Mouse (Mus musculus) kidney, embryonic 16.5 days (tissue): ENCODE data around the gene Sult6b2. TPM values are rescaled to one million over a fixed set of nuclear protein-coding genes. Genes with fewer than 3 reads are reported as not detected.

Experiments
- ATAC-seq: fragments of 200-750 bp; cut with Nextera tagmentation; 2 replicates; pipeline ENCODE4 v1.8.0; 2017; ENCODE audit warnings: moderate TSS enrichment; ENCODE audit not compliant: low FRiP score, low TSS enrichment
- H3K27ac ChIP-seq: fragments of 300-500 bp; sonication (generic); 2 replicates; pipeline ENCODE4 v1.5.1; 2014; ENCODE audit warnings: low read length
- H3K27me3 ChIP-seq: fragments of 300-500 bp; sonication (generic); 2 replicates; pipeline ENCODE4 v1.6.1; 2014; ENCODE audit warnings: low read length, control low read depth, mixed read lengths; ENCODE audit not compliant: insufficient read depth
- H3K36me3 ChIP-seq: fragments of 300-500 bp; sonication (generic); 2 replicates; pipeline ENCODE4 v1.6.1; 2014; ENCODE audit warnings: low read length, control low read depth, mixed read lengths; ENCODE audit not compliant: insufficient read depth
- H3K4me1 ChIP-seq: fragments of 300-500 bp; sonication (generic); 2 replicates; pipeline ENCODE4 v1.6.1; 2014; ENCODE audit warnings: low read length, control low read depth, mixed read lengths; ENCODE audit not compliant: insufficient read depth
- H3K4me2 ChIP-seq: fragments of 300-500 bp; sonication (generic); replicated peaks from 2 replicates; pipeline ENCODE4 v1.6.1; 2014; ENCODE audit warnings: low read depth, low read length
- H3K4me3 ChIP-seq: fragments of 300-500 bp; sonication (generic); 2 replicates; pipeline ENCODE4 v1.5.1; 2014; ENCODE audit warnings: mild to moderate bottlenecking, low read length
- H3K9ac ChIP-seq: fragments of 300-500 bp; sonication (generic); replicated peaks from 2 replicates; pipeline ENCODE4 v1.6.1; 2014; ENCODE audit warnings: low read length
- H3K9me3 ChIP-seq: fragments of 300-500 bp; sonication (generic); 2 replicates; pipeline ENCODE4 v1.6.1; 2016; ENCODE audit warnings: low read length, control low read depth
- WGBS: fragments of 180-500 bp; shearing (Covaris S2); extraction: QIAGEN DNeasy Blood & Tissue Kit; methylation state at CpG from one replicate; pipeline ENCODE4 v1.1.7; 2014; 5-methylcytosine and 5-hydroxymethylcytosine counted together
- polyA plus RNA-seq: library from polyadenylated mRNA; unstranded; fragments of >200 nt; fragmentation: Nextera tagmentation; extraction: Ambion mirVana; gene quantifications from 2 replicates; pipeline ENCODE4 v1.2.1, GENCODE M21; 2015

The Sult6b2 gene
- polyA plus RNA-seq, result not detected in 2 replicates

- no peaks in the 10 kb centered on the region for H3K9me3 ChIP-seq
- no peak for ATAC-seq
- H3K27me3 ChIP-seq, result no peaks in the 10 kb centered on the region
- no peak within 1 kb of the TSS for H3K9ac ChIP-seq
- no peak within 1 kb of the TSS for H3K4me3 ChIP-seq
- H3K4me2 ChIP-seq, result no peak within 1 kb of the TSS
- H3K27ac ChIP-seq, result no peak within 1 kb of the TSS
- H3K36me3 ChIP-seq, result no peaks in the 10 kb centered on the region
- peaks cover 10% of the 10 kb centered on the region for H3K4me1 ChIP-seq
Observed at GRCm38 (mm10) chr6:142804402-142804801, at the start of gene Sult6b2. Gene Sult6b2, minus strand, starts transcription at chr6:142804502.

- peaks cover 7% of the 10 kb centered on the region; the same call in 1 of the 2 replicates for H3K4me1 ChIP-seq
- WGBS, result 77% methylated on average over 6 of the region's 6 CpGs
- no peak overlapping the region for H3K4me3 ChIP-seq
- H3K27ac ChIP-seq, result no peak overlapping the region
- H3K9ac ChIP-seq, result no peak overlapping the region
- no peaks in the 10 kb centered on the region for H3K9me3 ChIP-seq
- no peak for ATAC-seq
- H3K27me3 ChIP-seq, result no peaks in the 10 kb centered on the region
- no peak overlapping the region for H3K4me2 ChIP-seq
- H3K36me3 ChIP-seq, result no peaks in the 10 kb centered on the region
Observed at GRCm38 (mm10) chr6:142852419-142853377, 48.4 kb upstream of the Sult6b2 start.

- Histone ChIP-seq H3K9ac (no peak overlapping the region), H3K9me3 (no peaks in the 10 kb centered on the region), H3K4me2 (no peak overlapping the region), H3K27ac (no peak overlapping the region), H3K36me3 (no peaks in the 10 kb centered on the region), H3K27me3 (no peaks in the 10 kb centered on the region), H3K4me1 (peaks cover 2% of the 10 kb centered on the region; the same call in 1 of the 2 replicates), H3K4me3 (no peak overlapping the region)
- no peak for ATAC-seq
- WGBS, result 84% methylated on average over 8 of the region's 8 CpGs
Observed at GRCm38 (mm10) chr6:142850436-142850835, 46.1 kb upstream of the Sult6b2 start.

DNA sequence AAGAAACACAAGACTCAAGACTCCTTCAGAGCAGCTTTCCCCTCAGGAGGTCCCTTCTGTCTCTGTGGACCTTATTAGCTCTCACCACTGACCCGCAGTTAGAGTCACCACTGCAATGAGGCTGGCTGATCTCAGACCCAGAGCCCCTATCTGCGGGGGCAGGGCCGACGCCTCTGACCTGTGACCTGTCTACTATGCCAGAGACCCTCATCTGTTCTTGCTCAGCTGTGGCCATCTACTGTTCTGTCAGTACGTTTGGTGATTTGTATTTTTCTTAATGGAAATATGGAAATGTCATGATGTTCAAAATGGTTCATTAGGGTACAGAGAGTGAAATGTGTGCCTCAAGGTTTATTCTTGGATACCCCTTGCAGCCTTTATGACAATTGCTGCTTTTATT is 45.0 kb upstream of the Sult6b2 start:
- H3K27me3 ChIP-seq, result no peaks in the 10 kb centered on the region
- WGBS, result 64% methylated on average over 5 of the region's 5 CpGs
- no peak overlapping the region for H3K27ac ChIP-seq
- no peak overlapping the region for H3K4me2 ChIP-seq
- peaks cover 2% of the 10 kb centered on the region; the same call in 1 of the 2 replicates for H3K4me1 ChIP-seq
- no peak for ATAC-seq
- H3K9ac ChIP-seq, result no peak overlapping the region
- H3K4me3 ChIP-seq, result no peak overlapping the region
- no peaks in the 10 kb centered on the region for H3K36me3 ChIP-seq
- H3K9me3 ChIP-seq, result no peaks in the 10 kb centered on the region

GRCm38 (mm10) chr6:142847914-142848674 is 43.8 kb upstream of the Sult6b2 start:
- no peak for ATAC-seq
- Histone ChIP-seq H3K9ac (no peak overlapping the region), H3K4me3 (no peak overlapping the region), H3K4me1 (no peaks in the 10 kb centered on the region), H3K4me2 (no peak overlapping the region), H3K27ac (no peak overlapping the region), H3K27me3 (no peaks in the 10 kb centered on the region), H3K9me3 (no peaks in the 10 kb centered on the region), H3K36me3 (no peaks in the 10 kb centered on the region)
- 81% methylated on average over 8 of the region's 8 CpGs for WGBS

GRCm38 (mm10) chr6:142846855-142847254 is 42.6 kb upstream of the Sult6b2 start:
- H3K9me3 ChIP-seq, result no peaks in the 10 kb centered on the region
- ATAC-seq, result no peak
- H3K27me3 ChIP-seq, result no peaks in the 10 kb centered on the region
- no peak overlapping the region for H3K4me3 ChIP-seq
- H3K36me3 ChIP-seq, result no peaks in the 10 kb centered on the region
- H3K4me1 ChIP-seq, result no peaks in the 10 kb centered on the region
- no peak overlapping the region for H3K4me2 ChIP-seq
- no peak overlapping the region for H3K27ac ChIP-seq
- 89% methylated on average over 4 of the region's 4 CpGs for WGBS
- H3K9ac ChIP-seq, result no peak overlapping the region

DNA sequence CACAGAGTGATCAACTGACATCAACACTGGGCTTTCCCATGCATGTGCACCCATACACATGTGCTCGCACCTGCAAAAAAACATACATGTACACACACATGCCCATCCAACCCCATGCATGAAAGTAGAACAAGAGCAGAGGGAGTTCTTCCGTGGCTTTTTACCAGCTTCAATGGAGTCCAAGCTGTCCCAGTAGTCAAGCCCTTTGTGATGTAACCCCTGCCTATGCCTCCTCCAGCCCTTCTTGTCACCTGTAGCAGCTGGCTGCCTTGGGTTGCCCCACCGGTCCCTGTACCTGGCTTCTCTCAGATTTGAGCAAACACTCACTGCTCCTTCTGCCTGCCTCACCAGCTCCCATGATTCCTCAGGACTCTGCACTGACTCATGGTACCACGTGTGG is 40.8 kb upstream of the Sult6b2 start:
- H3K4me3 ChIP-seq, result no peak overlapping the region
- 86% methylated on average over 4 of the region's 4 CpGs for WGBS
- H3K4me1 ChIP-seq, result no peaks in the 10 kb centered on the region
- ATAC-seq, result no peak
- no peak overlapping the region for H3K9ac ChIP-seq
- H3K36me3 ChIP-seq, result no peaks in the 10 kb centered on the region
- no peak overlapping the region for H3K4me2 ChIP-seq
- H3K9me3 ChIP-seq, result no peaks in the 10 kb centered on the region
- H3K27me3 ChIP-seq, result no peaks in the 10 kb centered on the region
- no peak overlapping the region for H3K27ac ChIP-seq

DNA sequence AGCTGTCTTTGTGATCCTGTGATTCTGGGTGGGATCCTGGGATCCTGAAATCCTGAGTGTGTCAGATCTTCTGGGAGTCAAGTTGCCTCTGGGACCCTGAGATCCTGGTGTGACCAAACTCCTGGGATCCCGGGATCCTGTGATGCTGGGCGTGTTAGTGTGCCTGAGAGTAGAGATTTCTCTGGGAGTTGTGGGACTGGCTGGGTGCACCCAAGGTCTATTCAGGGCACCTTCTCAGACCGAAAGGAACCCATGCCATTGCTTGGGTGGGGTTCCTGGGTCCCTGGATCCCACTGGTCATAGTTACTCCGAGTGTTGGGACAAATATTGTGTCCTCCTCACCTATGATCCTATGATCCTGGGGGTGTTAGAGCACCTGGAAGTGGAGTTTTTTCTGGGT is 39.8 kb upstream of the Sult6b2 start:
- WGBS, result 83% methylated on average over 4 of the region's 4 CpGs
- Histone ChIP-seq H3K36me3 (no peaks in the 10 kb centered on the region), H3K4me3 (no peak overlapping the region), H3K27ac (no peak overlapping the region), H3K4me2 (no peak overlapping the region), H3K27me3 (no peaks in the 10 kb centered on the region), H3K9ac (no peak overlapping the region), H3K4me1 (no peaks in the 10 kb centered on the region), H3K9me3 (no peaks in the 10 kb centered on the region)
- no peak for ATAC-seq

- Histone ChIP-seq H3K4me3 (no peak overlapping the region), H3K27ac (no peak overlapping the region), H3K27me3 (no peaks in the 10 kb centered on the region), H3K4me1 (no peaks in the 10 kb centered on the region), H3K9ac (no peak overlapping the region), H3K9me3 (no peaks in the 10 kb centered on the region), H3K36me3 (no peaks in the 10 kb centered on the region), H3K4me2 (no peak overlapping the region)
- 100% methylated on average over 1 of the region's 1 CpGs for WGBS
- ATAC-seq, result no peak
Observed at GRCm38 (mm10) chr6:142838501-142838900, 34.2 kb upstream of the Sult6b2 start.

- Histone ChIP-seq H3K9me3 (no peaks in the 10 kb centered on the region), H3K36me3 (no peaks in the 10 kb centered on the region), H3K9ac (no peak overlapping the region), H3K4me1 (no peaks in the 10 kb centered on the region), H3K4me3 (no peak overlapping the region), H3K27me3 (no peaks in the 10 kb centered on the region), H3K4me2 (no peak overlapping the region), H3K27ac (no peak overlapping the region)
- ATAC-seq, result no peak
- 84% methylated on average over 9 of the region's 9 CpGs for WGBS
Observed at GRCm38 (mm10) chr6:142837326-142837725, 33.0 kb upstream of the Sult6b2 start.
